Mouse (Mus musculus) hindbrain, embryonic 14.5 days (tissue): ENCODE data around the gene Zfp568. TPM values are rescaled to one million over a fixed set of nuclear protein-coding genes. Genes with fewer than 3 reads are reported as not detected.

Experiments
- ATAC-seq: fragments of 200-750 bp; cut with Nextera tagmentation; 2 replicates; pipeline ENCODE4 v1.8.0; 2017; ENCODE audit warnings: moderate number of reproducible peaks, mild to moderate bottlenecking, moderate TSS enrichment, moderate library complexity; ENCODE audit not compliant: low FRiP score
- DNase-seq: peaks from one replicate; pipeline ENCODE4 v3.0.0-alpha.2; 2015; ENCODE audit warnings: low spot score
- H3K27ac ChIP-seq: fragments of 300-500 bp; sonication (generic); 2 replicates; pipeline ENCODE4 v1.5.1; 2014; ENCODE audit warnings: mild to moderate bottlenecking, moderate library complexity
- H3K27me3 ChIP-seq: fragments of 300-500 bp; sonication (generic); 2 replicates; pipeline ENCODE4 v1.6.1; 2014; ENCODE audit warnings: mild to moderate bottlenecking, low read length, mixed read lengths; ENCODE audit not compliant: control insufficient read depth, insufficient read depth
- H3K36me3 ChIP-seq: fragments of 300-500 bp; sonication (generic); replicated peaks from 2 replicates; pipeline ENCODE4 v1.6.1; 2014; ENCODE audit not compliant: control insufficient read depth, insufficient read depth
- H3K4me1 ChIP-seq: fragments of 300-500 bp; sonication (generic); replicated peaks from 2 replicates; pipeline ENCODE4 v1.6.1; 2014; ENCODE audit warnings: antibody characterized with exemption, low read length, mixed read lengths; ENCODE audit not compliant: control insufficient read depth, insufficient read depth
- H3K4me2 ChIP-seq: fragments of 300-500 bp; sonication (generic); replicated peaks from 2 replicates; pipeline ENCODE4 v1.6.1; 2014; ENCODE audit warnings: mild to moderate bottlenecking, moderate library complexity
- H3K4me3 ChIP-seq: fragments of 300-500 bp; sonication (generic); replicated peaks from 2 replicates; pipeline ENCODE4 v1.5.1; 2014; ENCODE audit warnings: mild to moderate bottlenecking, low read length
- H3K9ac ChIP-seq: fragments of 300-500 bp; sonication (generic); 2 replicates; pipeline ENCODE4 v1.6.1; 2014
- H3K9me3 ChIP-seq: fragments of 300-500 bp; sonication (generic); 2 replicates; pipeline ENCODE4 v1.6.1; 2016; ENCODE audit warnings: low read length; ENCODE audit not compliant: control insufficient read depth
- WGBS: fragments of 180-500 bp; shearing (Covaris S2); extraction: QIAGEN DNeasy Blood & Tissue Kit; methylation state at CpG from one replicate; pipeline ENCODE4 v1.1.7; 2014; 5-methylcytosine and 5-hydroxymethylcytosine counted together
- polyA plus RNA-seq: library from polyadenylated mRNA; unstranded; fragments of >200 nt; fragmentation: Nextera tagmentation; extraction: Ambion mirVana; gene quantifications from 2 replicates; pipeline ENCODE4 v1.2.1, GENCODE M21; 2014

The Zfp568 gene
- polyA plus RNA-seq, 1 experiment from 2014 or later = 4.3 TPM

DNA sequence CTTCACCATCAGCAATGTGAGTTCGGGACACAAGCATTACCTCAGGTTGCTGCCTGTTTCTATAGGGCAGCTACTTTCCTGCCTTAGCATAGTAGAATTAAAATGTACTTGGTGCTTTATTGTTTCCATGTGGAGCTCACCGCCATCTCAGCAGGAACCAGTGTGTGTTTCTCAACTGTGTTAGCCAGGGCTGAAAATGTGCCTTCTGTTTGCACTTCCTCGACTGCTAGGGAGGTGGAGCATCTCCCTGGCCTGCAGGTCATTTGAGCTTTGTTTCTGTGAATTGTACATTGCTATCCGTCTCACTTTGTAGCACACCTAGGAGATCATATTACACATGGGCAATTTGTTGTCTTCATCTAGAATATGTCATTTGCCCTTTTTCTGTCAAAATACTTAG lies 43.6 kb downstream of the Zfp568 start:
- H3K4me2 ChIP-seq = no peak overlapping the region
- ATAC-seq (no peak), DNase-seq (no peak)
- no peaks in the 10 kb centered on the region for H3K9me3 ChIP-seq
- H3K4me1 ChIP-seq = no peaks in the 10 kb centered on the region
- H3K27me3 ChIP-seq = no peaks in the 10 kb centered on the region
- no peak overlapping the region for H3K27ac ChIP-seq
- H3K9ac ChIP-seq = no peak overlapping the region
- no peak overlapping the region for H3K4me3 ChIP-seq
- H3K36me3 ChIP-seq = peaks cover 49% of the 10 kb centered on the region
- WGBS = 79% methylated on average over 4 of the region's 4 CpGs

GRCm38 (mm10) chr7:30028572-30028971 lies 44.8 kb downstream of the Zfp568 start:
- no peaks in the 10 kb centered on the region for H3K9me3 ChIP-seq

GRCm38 (mm10) chr7:30030677-30031076 lies 46.9 kb downstream of the Zfp568 start:
- WGBS = 34% methylated on average over 6 of the region's 6 CpGs
- no peaks in the 10 kb centered on the region for H3K4me1 ChIP-seq

More at GRCm38 (mm10) chr7:30028572-30028971, 44.8 kb downstream of the Zfp568 start:
- no peak overlapping the region for H3K4me2 ChIP-seq
- H3K9ac ChIP-seq = no peak overlapping the region
- 95% methylated on average over 3 of the region's 3 CpGs for WGBS
- peaks cover 36% of the 10 kb centered on the region for H3K36me3 ChIP-seq
- no peak overlapping the region for H3K27ac ChIP-seq
- no peaks in the 10 kb centered on the region for H3K4me1 ChIP-seq
- no peak for ATAC-seq
- no peak overlapping the region for H3K4me3 ChIP-seq
- H3K27me3 ChIP-seq = no peaks in the 10 kb centered on the region
- no peak for DNase-seq

DNA sequence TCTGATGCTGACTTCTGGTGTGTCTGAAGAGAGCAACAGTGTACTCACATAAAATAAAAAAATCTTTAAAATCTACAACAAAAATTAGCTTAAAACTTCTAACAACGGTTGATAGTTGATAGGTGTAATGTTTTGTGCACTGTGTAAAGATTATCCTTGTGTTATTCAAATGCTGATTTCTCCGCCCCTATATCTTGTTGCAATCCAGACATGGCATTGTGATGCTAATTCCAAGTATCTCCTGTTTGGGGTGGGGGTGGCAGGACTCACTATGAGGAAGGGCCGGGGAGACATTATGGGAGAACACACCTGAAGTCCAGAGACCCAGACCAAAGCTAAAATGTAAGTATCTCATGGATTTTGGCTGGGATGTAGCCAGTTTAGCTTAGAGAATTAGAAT lies 47.6 kb downstream of the Zfp568 start:
- Histone ChIP-seq H3K27ac (no peak overlapping the region), H3K9me3 (no peaks in the 10 kb centered on the region), H3K4me2 (no peak overlapping the region), H3K9ac (no peak overlapping the region), H3K36me3 (peaks cover 12% of the 10 kb centered on the region), H3K4me1 (no peaks in the 10 kb centered on the region), H3K4me3 (no peak overlapping the region), H3K27me3 (no peaks in the 10 kb centered on the region)
- DNase-seq (no peak), ATAC-seq (no peak)
- 66% methylated on average over 3 of the region's 3 CpGs for WGBS

More at GRCm38 (mm10) chr7:30030677-30031076, 46.9 kb downstream of the Zfp568 start:
- Histone ChIP-seq H3K9me3 (no peaks in the 10 kb centered on the region), H3K4me3 (no peak overlapping the region), H3K27ac (no peak overlapping the region), H3K36me3 (peaks cover 16% of the 10 kb centered on the region), H3K4me2 (no peak overlapping the region), H3K9ac (no peak overlapping the region), H3K27me3 (no peaks in the 10 kb centered on the region)
- DNase-seq (no peak), ATAC-seq (no peak)

GRCm38 (mm10) chr7:30034331-30034730 lies 50.6 kb downstream of the Zfp568 start:
- no peaks in the 10 kb centered on the region for H3K4me1 ChIP-seq
- no peak overlapping the region for H3K9ac ChIP-seq
- DNase-seq = no peak
- H3K4me3 ChIP-seq = no peak overlapping the region
- 92% methylated on average over 12 of the region's 12 CpGs for WGBS
- ATAC-seq = no peak
- peaks cover 30% of the 10 kb centered on the region for H3K36me3 ChIP-seq
- no peaks in the 10 kb centered on the region for H3K9me3 ChIP-seq
- no peak overlapping the region for H3K27ac ChIP-seq
- H3K27me3 ChIP-seq = no peaks in the 10 kb centered on the region
- no peak overlapping the region for H3K4me2 ChIP-seq

GRCm38 (mm10) chr7:30044354-30044753 lies 60.6 kb downstream of the Zfp568 start:
- H3K9me3 ChIP-seq = no peaks in the 10 kb centered on the region
- H3K27ac ChIP-seq = no peak overlapping the region
- H3K4me3 ChIP-seq = no peak overlapping the region
- H3K9ac ChIP-seq = no peak overlapping the region
- H3K4me2 ChIP-seq = no peak overlapping the region
- H3K27me3 ChIP-seq = no peaks in the 10 kb centered on the region
- no peak for DNase-seq
- H3K4me1 ChIP-seq = no peaks in the 10 kb centered on the region
- H3K36me3 ChIP-seq = peaks cover 46% of the 10 kb centered on the region
- ATAC-seq = no peak
- 62% methylated on average over 9 of the region's 9 CpGs for WGBS

- peaks cover 16% of the 10 kb centered on the region for H3K36me3 ChIP-seq
- ATAC-seq = no peak
- no peak overlapping the region for H3K4me2 ChIP-seq
- no peak overlapping the region for H3K27ac ChIP-seq
- H3K9me3 ChIP-seq = no peaks in the 10 kb centered on the region
- no peaks in the 10 kb centered on the region for H3K27me3 ChIP-seq
- no peak for DNase-seq
- 91% methylated on average over 4 of the region's 4 CpGs for WGBS
- H3K4me1 ChIP-seq = peaks cover 10% of the 10 kb centered on the region; the same call in 1 of the 2 replicates
- H3K9ac ChIP-seq = no peak overlapping the region
- H3K4me3 ChIP-seq = no peak overlapping the region
These were observed 64.4 kb downstream of the Zfp568 start for GRCm38 (mm10) chr7:30048126-30048525.

DNA sequence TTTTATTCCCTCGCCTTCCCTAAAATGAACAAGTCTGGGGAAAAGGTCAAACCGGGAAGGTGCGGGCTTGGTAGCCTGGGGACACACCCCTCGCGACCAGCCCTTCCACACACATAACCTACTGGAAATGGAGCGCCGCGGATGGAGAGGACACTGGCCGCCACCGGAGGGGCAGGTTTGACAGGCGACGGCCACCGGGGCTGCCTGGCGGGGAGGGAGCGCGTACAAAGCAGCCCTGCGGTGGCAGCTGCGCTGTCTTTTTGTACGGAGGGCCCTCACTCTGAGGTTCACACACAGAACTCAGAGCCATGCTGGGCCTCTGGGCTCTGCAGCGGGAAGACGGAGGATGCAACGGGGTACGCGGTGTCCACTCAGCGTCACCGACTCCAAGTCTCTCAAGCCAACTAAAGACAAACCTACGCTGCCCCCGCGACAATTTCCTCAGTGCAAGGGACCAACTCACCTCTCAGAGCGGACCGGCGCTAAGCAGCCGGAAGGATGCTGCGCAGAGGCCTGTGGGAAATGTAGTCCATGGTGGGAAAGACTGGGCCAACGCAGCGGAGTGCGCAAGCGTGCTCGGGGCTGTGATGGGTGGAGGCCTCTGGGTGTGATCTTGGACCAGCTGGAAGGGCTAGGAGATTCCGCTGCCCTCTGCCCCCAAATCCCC lies 67.3 kb downstream of the Zfp568 start, which contains the start of gene Zfp14:
Zfp14 (minus strand) TSS at position 499 of the 667 bp plus-strand sequence.
- peak; percentile 96 for DNase-seq

GRCm38 (mm10) chr7:30053591-30053990 lies 69.8 kb downstream of the Zfp568 start:
- 13% methylated on average over 3 of the region's 3 CpGs for WGBS
- H3K9ac ChIP-seq = no peak overlapping the region
- no peak overlapping the region for H3K4me3 ChIP-seq
- H3K9me3 ChIP-seq = no peaks in the 10 kb centered on the region
- no peaks in the 10 kb centered on the region for H3K27me3 ChIP-seq
- no peak overlapping the region for H3K4me2 ChIP-seq
- DNase-seq (no peak), ATAC-seq (no peak)
- H3K4me1 ChIP-seq = peaks cover 10% of the 10 kb centered on the region; the same call in 1 of the 2 replicates
- peaks cover 37% of the 10 kb centered on the region for H3K36me3 ChIP-seq
- H3K27ac ChIP-seq = no peak overlapping the region

More for the DNA sequence above, 67.3 kb downstream of the Zfp568 start, which contains the start of gene Zfp14:
- no peaks in the 10 kb centered on the region for H3K9me3 ChIP-seq
- ATAC-seq = peak; percentile 99
- H3K4me3 ChIP-seq = peak within 1 kb of the TSS; percentile 51
- H3K9ac ChIP-seq = peak within 1 kb of the TSS; percentile 74
- peaks cover 17% of the 10 kb centered on the region for H3K36me3 ChIP-seq
- no peaks in the 10 kb centered on the region for H3K27me3 ChIP-seq
- H3K4me1 ChIP-seq = peaks cover 10% of the 10 kb centered on the region; the same call in 1 of the 2 replicates
- H3K4me2 ChIP-seq = peak within 1 kb of the TSS; percentile 57
- WGBS = under 1% methylated on average over 39 of the region's 40 CpGs
- H3K27ac ChIP-seq = peak within 1 kb of the TSS; percentile 83
